Mouse (Mus musculus) left cerebral cortex, postnatal 4 days (tissue): ENCODE data around the gene Exoc6. TPM values are rescaled to one million over a fixed set of nuclear protein-coding genes. Genes with fewer than 3 reads are reported as not detected.
"Not testable (repeated sequence)": the region's sequence is repeated elsewhere in the genome, so short reads cannot be mapped to it uniquely, and the experiment has no call there.

ENCODE experiments used
- DNase-seq: peaks from one replicate; pipeline ENCODE4 v3.0.0-alpha.2; 2022
- intact Hi-C: fragments of 180-260 bp; cut with DNase I; formaldehyde crosslinking; loops from one replicate; pipeline ENCODE4 v1.15.1; 2025
- total RNA-seq, 2 experiments: library from RNA; stranded (reverse); gene quantifications; 2 replicates each; pipeline ENCODE4 v1.2.3; 2021

Exoc6 gene
- total RNA-seq, 2 experiments from 2014 or later = 54.5 to 55.5 TPM

GRCm38 (mm10) chr19:37536426-37536825, 13.8 kb upstream of the Exoc6 start:
- DNase-seq = no peak
- intact Hi-C loops = no loop called here

- DNase-seq = no peak
- intact Hi-C loops = no loop called here
These were observed 12.5 kb upstream of the Exoc6 start for GRCm38 (mm10) chr19:37537717-37538116.

GRCm38 (mm10) chr19:37540201-37540600, 10.0 kb upstream of the Exoc6 start:
- DNase-seq = no peak
- intact Hi-C loops = no loop called here

- intact Hi-C loops = no loop called here
- DNase-seq = no peak
These were observed 6.5 kb upstream of the Exoc6 start for GRCm38 (mm10) chr19:37543537-37544326.

DNA sequence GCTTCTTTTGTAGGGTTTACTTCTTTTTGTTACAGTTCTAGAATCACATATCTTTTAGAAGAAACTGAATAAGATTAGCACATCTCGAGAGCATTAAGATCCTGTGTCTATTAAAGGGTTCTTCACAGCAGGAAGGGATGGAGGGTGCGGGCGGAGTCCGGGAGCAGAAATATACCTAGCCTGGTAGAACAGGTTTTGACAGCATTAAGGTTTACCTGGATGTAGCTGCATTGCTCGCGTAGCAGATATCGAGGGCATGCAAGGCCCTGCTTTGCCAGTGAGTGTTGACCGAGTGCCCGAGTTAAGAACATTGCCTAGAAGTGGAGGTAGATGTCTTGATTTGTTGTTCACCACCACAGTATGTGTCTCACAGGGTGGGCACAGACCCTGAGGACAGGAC, 5.7 kb upstream of the Exoc6 start:
- DNase-seq = no peak
- intact Hi-C loops = no loop called here

- intact Hi-C loops = no loop called here
- no peak for DNase-seq
These were observed 5.0 kb upstream of the Exoc6 start for GRCm38 (mm10) chr19:37545231-37545630.

GRCm38 (mm10) chr19:37545725-37546124, 4.5 kb upstream of the Exoc6 start:
- no peak for DNase-seq
- intact Hi-C loops = no loop called here

GRCm38 (mm10) chr19:37546776-37547175, 3.4 kb upstream of the Exoc6 start:
- no peak for DNase-seq
- intact Hi-C loops = no loop called here

GRCm38 (mm10) chr19:37551040-37551566, 885 bp downstream of the Exoc6 start:
- intact Hi-C loops = no loop called here
- no peak for DNase-seq

DNA sequence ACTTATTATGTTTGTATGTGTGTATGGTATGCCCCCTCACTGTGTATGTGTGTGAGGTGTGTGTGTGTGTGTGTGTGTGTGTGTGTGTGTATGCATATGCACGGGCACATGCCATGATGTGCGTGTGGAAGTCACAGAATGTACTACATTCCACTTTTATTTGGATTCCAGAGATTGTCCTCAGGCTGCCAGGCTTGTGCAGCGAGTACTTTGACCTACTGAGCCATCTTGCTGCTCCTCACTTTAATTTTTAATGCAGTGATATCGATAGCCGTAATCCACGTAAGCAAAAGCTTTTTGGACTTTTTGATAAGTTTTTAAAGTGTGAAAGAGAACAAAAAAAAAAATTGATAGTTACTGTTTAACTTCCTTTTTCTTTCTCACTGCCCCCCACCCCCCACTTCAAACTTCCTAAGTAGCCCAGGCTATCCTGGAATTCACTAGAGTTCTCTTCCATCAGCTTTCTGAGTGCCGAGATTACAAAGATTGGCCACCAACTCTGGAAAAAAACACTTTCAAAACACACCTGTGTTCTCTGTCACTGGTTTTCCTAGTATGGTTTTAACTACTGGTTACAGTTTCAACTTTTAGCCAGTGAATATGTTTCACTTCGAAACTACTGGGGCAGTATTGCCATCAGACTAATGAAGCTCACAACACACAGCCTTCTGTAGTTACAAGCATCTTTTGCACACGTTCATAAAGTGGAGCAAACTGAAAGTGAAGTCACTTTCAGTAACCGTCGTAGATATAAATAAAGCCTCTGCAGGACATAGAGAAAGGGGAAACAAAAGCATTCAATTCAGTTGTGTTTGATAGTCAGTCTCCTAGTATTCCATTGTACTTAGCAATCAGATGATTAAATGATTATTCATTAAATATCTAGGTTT, 3.4 kb downstream of the Exoc6 start:
- no peak for DNase-seq
- intact Hi-C loops = no loop called here

DNA sequence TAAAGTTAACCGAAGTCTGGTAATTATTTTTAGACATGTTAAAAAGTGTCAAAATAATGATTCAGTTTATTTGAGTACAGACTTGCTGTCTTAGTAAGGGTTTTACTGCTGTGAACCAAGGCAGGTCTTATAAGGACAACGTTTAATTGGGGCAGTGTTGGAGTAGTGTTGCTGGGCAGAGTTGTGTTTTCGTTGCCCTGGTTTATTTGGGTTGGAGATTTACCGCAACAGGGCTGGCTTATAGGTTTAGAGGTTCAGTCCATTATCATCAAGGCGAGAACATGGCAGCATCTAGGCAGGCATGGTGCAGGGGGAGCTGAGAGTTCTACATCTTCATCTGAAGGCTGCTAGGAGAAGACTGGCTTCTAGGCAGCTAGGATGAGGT, 4.0 kb downstream of the Exoc6 start:
- intact Hi-C loops, DNase-seq: not testable (repeated sequence)

DNA sequence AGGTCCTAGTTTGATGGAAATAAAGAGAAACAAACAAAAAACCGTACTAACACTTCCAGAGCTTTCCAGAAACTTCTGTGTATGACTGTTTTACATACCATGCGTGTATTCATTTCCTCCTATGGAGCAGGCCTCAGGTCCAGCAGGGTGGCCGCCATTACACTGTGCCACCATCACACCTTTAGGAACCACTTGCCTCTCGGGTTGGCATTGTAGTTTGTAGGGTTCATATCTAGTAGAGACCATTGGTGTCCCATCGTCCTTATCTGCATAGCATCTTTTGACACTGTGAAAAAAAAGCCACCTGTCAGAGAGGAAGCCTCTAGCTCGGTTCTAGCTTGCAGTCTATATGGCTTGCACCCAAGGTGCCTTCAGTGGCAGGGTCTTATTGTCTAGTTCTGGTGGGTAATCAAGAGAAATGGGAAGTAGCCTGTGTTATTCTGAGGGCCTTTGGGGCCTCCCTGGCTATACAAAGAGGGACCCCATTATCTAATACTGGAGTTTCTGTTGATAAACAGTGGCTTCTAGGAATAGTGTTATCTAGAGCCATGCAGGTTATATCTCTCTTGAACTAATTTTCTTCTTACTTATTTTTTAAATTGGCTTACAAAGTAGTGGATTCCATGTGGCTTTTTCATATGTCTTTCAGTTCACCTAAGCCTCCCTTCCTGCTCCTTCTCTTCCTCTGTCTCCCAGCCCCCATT, 5.8 kb downstream of the Exoc6 start:
- intact Hi-C loops = no loop called here
- DNase-seq = no peak

GRCm38 (mm10) chr19:37557898-37558297, 7.7 kb downstream of the Exoc6 start:
- intact Hi-C loops = no loop called here
- no peak for DNase-seq

GRCm38 (mm10) chr19:37559286-37560079, 9.3 kb downstream of the Exoc6 start:
- no peak for DNase-seq
- intact Hi-C loops = no loop called here

DNA sequence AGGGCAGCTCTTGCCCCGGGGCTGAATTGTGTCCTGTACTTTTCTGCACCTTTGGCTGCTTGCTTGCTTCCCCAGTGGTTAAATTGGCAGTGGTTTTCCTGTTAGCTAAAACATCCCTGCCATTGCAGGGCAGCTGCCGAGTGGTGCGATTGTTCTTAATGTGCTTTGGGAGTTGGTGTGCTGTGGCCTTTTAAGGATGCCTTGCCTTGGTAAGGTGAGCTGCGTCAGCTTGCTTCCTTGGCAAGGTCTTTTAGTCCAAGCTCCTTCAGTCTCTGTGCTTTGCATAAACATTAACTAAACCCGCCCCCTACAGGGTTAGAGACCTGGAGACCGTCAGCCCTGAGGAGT, 9.8 kb downstream of the Exoc6 start:
- intact Hi-C loops = no loop called here
- no peak for DNase-seq

GRCm38 (mm10) chr19:37561106-37561892, 11.1 kb downstream of the Exoc6 start:
- intact Hi-C loops = no loop called here
- DNase-seq = no peak

DNA sequence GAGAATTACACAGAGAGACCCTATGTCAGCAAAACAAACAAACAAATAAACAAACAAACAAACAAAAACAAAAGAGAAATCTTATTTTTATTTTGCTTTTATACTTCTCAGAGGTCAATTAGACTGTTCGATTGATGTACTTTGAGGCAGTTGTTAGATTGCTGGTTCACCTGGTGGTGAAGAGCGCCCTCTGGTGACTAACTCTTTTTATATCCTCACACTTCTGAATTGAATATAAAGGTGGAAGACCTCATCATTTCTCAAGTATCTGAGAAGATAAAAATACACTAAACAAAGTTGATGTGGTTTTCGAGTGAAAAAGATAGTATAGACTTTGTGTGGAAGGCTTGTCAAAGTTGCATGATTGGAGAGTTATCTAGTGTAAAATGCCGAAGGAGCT, 13.5 kb downstream of the Exoc6 start:
- intact Hi-C loops = no loop called here
- no peak for DNase-seq

GRCm38 (mm10) chr19:37565806-37566205, 15.6 kb downstream of the Exoc6 start:
- no peak for DNase-seq
- intact Hi-C loops = no loop called here

DNA sequence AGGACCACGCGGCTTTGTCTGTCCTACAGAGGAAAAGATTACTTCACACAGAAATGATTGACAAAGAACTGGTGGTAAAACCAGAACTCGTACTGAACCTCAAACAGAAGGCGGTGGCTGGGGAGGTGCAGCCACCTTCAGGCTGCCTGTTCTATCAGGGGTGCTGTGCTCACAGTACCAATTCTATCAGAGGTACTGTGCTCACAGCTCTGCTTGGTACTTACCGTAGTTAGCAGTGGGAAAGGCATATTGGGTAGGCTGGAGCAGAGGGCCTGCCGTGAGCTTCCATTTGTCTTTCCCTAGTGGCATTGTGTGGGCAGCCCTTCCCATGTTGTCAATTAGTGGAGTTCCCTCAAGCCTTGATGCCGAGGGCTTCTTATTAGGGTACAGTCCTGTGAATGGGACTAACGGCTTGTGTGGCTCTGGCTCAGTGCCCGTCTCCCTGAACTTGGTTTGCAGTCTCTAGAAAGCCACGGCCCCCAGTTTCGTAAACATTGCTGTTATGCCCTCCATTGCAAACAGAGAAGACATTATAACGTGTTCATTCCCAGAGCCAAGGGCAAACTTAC, 19.1 kb downstream of the Exoc6 start:
- intact Hi-C loops = no loop called here
- DNase-seq = no peak
